Mouse (Mus musculus): Measurements from ENCODE around the gene Thsd7a. TPM values are rescaled to one million over a fixed set of nuclear protein-coding genes. Genes with fewer than 3 reads are reported as not detected.
A peak's percentile ranks its signal among the peaks of the same experiment; 100 is the strongest.

Thsd7a gene
- polyA plus RNA-seq, 1 experiment from 2014 or later, result 0.21 TPM

DNA sequence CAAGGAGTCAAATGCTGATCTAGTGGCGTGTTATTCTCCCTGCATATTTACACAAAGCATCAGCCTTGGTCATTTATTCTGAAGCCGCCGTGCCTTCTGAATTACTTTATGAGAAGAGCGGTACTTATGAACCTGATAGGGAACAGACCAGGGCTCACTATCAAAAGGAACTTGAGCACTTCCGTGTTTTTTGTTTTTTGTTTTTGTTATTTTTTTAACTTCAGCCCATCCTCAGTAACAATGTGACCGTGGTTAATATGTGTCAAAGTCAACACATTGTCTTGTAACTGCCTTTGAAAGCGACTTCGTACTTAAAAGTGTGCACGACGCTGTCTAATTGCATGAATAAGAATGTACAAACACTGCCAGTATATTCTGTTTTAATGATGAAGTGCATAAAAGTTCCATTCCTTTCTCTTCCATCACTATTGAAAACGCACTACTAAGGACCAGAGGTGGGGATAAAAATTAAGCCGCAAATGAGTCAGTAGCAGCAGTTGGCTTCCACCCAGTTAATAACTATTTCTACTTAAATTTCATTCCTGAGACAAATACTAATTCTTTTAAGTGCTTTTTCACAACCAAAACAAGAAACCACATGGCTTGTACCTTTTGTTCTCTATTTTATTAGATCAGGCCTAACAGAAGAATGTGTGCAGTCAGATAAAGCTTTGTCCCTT lies 461 bp upstream of the Thsd7a start:
- no peak for ATAC-seq (ENCODE audit: insufficient read depth)
- peaks cover 39% of the 10 kb centered on the region for H3K27me3 ChIP-seq
- 21% methylated on average over 12 of the region's 12 CpGs for WGBS (ENCODE audit: insufficient replicate concordance)
- no peaks in the 10 kb centered on the region for H3K9me3 ChIP-seq (replicated peaks)
- peak overlapping the region; percentile 41; the same call in 1 of the 2 replicates for H3K4me3 ChIP-seq (replicated peaks)
- no peaks in the 10 kb centered on the region for H3K4me1 ChIP-seq (replicated peaks)
- H3K27ac ChIP-seq (replicated peaks), result no peak overlapping the region
- peak overlapping the region; percentile 60 for H3K4me2 ChIP-seq
- H3K9ac ChIP-seq, result no peak overlapping the region
- H3K36me3 ChIP-seq (replicated peaks), result no peaks in the 10 kb centered on the region

DNA sequence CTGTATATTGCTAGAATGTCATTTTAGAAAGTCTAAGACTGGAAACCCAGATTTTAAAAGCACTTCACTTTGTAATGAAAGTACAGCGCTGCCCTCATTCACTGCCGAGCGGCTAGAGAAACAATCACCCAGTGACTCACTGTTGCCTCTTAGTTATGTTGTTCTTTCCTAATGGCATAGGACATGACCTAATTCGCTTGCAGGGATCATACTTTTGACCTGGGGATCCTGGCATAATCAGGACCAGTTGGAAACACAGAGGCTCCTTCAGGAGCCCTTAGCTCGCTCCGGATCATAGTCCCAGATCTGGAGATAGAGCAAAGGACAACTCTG lies 790 bp downstream of the Thsd7a start:
- peak overlapping the region; percentile 41 for H3K4me3 ChIP-seq (replicated peaks)
- H3K4me2 ChIP-seq, result peak overlapping the region; percentile 60
- no peak overlapping the region for H3K9ac ChIP-seq
- H3K27me3 ChIP-seq, result peaks cover 39% of the 10 kb centered on the region
- WGBS (ENCODE audit: insufficient replicate concordance), result under 1% methylated on average over 6 of the region's 6 CpGs
- no peaks in the 10 kb centered on the region for H3K9me3 ChIP-seq (replicated peaks)
- H3K36me3 ChIP-seq (replicated peaks), result no peaks in the 10 kb centered on the region
- H3K4me1 ChIP-seq (replicated peaks), result no peaks in the 10 kb centered on the region
- H3K27ac ChIP-seq (replicated peaks), result no peak overlapping the region
- ATAC-seq (ENCODE audit: insufficient read depth), result no peak

DNA sequence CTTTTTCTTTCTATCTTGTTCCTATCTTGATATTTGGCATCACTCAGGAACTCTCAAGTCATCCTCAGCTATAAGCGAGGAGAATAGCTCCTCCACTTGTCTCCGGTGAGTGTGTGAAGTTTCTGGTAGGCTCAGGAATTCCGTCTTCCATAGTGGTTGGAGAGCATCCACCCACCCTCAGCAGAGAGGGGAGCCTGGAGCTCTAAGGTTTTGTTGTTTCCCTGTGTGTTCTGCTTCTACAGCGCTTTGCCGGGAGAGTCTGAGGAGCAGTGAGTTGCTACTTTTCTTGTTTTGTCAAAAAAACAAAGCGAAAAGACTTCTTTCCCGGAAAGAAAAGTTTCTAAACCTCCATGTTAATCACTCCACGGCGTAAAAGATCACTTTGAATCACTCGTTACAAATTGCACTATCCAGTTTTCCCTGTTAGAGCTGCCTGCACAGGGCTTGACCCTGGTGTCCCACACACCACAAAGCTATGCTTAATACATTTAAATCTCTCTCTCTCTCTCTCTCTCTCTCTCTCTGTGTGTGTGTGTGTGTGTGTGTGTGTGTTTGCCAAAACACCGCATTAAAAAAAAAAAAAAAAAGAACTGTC lies 1.3 kb downstream of the Thsd7a start:
- Histone ChIP-seq H3K4me2 (peak overlapping the region; percentile 60), H3K36me3 (replicated peaks) (no peaks in the 10 kb centered on the region), H3K27ac (replicated peaks) (no peak overlapping the region), H3K4me3 (replicated peaks) (no peak overlapping the region), H3K27me3 (peaks cover 39% of the 10 kb centered on the region), H3K4me1 (replicated peaks) (no peaks in the 10 kb centered on the region), H3K9ac (no peak overlapping the region), H3K9me3 (replicated peaks) (no peaks in the 10 kb centered on the region)
- ATAC-seq (ENCODE audit: insufficient read depth), result no peak
- 11% methylated on average over 11 of the region's 11 CpGs for WGBS (ENCODE audit: insufficient replicate concordance)

DNA sequence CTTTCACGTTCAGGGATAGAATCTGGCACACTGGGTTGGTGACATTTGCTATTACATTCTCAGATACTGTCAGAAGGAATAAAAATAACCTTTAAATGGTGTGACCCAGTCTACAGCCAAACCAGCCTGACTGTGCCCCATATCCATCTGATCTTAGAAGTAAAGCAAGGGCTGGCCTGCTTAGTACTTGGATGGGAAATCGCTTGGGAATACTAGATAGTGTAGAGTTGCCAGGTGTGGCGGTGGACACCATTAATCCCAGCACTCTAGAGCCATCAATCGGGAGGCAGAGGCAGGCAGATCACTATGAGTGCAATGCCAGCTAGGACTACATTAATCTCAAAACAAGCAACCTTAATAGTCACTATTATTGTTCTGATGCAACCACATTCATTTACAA lies 6.4 kb downstream of the Thsd7a start:
- Histone ChIP-seq H3K36me3 (replicated peaks) (no peaks in the 10 kb centered on the region), H3K27ac (replicated peaks) (no peak overlapping the region), H3K4me2 (no peak overlapping the region), H3K4me1 (replicated peaks) (no peaks in the 10 kb centered on the region), H3K27me3 (peaks cover 9% of the 10 kb centered on the region), H3K9me3 (replicated peaks) (no peaks in the 10 kb centered on the region), H3K9ac (no peak overlapping the region), H3K4me3 (replicated peaks) (no peak overlapping the region)
- no peak for ATAC-seq (ENCODE audit: insufficient read depth)
- 47% methylated on average over 4 of the region's 4 CpGs for WGBS (ENCODE audit: insufficient replicate concordance)

DNA sequence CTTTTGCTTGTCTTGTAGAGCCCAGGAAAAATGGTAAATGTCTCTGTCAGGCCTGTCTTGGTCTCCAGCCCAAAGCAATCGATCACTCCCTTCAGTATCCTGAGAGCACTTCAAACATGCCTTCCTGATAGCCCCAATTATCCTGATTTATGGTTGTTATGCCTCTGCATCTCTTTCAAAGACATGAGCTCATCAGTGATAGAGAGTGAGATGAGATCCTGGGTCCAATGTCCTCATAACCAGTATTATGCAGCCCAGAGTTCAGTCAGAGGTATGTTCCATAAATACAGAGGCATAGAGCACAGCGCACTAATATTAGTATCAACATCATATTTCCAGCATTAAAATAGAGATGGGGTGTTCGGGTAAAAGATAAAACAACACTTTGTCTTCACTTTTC lies 15.3 kb downstream of the Thsd7a start:
- Histone ChIP-seq H3K9ac (no peak overlapping the region), H3K36me3 (replicated peaks) (no peaks in the 10 kb centered on the region), H3K9me3 (replicated peaks) (no peaks in the 10 kb centered on the region), H3K27ac (replicated peaks) (no peak overlapping the region), H3K27me3 (no peaks in the 10 kb centered on the region), H3K4me2 (no peak overlapping the region), H3K4me3 (replicated peaks) (no peak overlapping the region), H3K4me1 (replicated peaks) (no peaks in the 10 kb centered on the region)
- ATAC-seq (ENCODE audit: insufficient read depth), result no peak
- 54% methylated on average over 3 of the region's 3 CpGs for WGBS (ENCODE audit: insufficient replicate concordance)

DNA sequence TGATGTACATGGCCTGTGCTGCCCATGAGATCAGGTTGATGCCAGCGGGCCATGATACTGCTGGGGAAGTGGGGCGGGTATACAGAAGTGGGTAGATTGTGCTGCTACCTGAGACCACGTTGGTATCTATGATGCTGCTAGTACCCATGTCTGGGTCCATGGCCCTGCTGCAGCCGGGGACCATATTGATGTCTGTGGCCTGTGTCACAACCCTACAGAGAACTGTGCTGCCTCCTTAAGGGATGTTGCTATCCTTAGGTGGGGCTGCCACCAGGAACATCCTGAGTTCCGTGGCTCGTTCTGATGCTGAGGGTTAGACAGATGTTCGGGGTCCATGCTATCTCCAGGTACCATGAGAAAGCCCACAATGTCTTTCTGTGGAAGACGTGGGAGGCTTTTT lies 33.1 kb downstream of the Thsd7a start:
- H3K36me3 ChIP-seq (replicated peaks), result no peaks in the 10 kb centered on the region
- no peak overlapping the region for H3K4me3 ChIP-seq (replicated peaks)
- no peaks in the 10 kb centered on the region for H3K9me3 ChIP-seq (replicated peaks)
- H3K4me1 ChIP-seq (replicated peaks), result no peaks in the 10 kb centered on the region
- no peak overlapping the region for H3K9ac ChIP-seq
- ATAC-seq (ENCODE audit: insufficient read depth), result no peak
- 68% methylated on average over 8 of the region's 8 CpGs for WGBS (ENCODE audit: insufficient replicate concordance)
- no peak overlapping the region for H3K4me2 ChIP-seq
- H3K27me3 ChIP-seq, result no peaks in the 10 kb centered on the region
- H3K27ac ChIP-seq (replicated peaks), result no peak overlapping the region

DNA sequence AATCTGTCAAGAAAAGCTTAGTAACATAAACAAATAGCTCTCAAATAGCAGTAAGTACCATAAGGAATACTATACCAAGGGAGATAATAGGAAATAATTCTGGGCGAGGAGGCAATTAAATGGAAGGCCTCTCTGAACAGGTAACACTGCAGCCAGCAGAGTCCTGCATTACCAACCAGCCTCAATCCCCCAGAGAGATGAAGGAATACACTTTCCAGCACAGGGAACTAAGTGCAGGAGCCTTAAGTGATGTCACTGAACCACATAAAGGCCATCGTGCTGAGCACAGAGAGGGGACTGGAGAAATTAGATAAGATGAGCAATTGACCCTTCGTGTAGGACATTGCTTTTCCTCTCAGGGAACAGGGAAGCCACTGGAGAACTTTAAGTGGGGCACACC lies 36.6 kb downstream of the Thsd7a start:
- no peaks in the 10 kb centered on the region for H3K9me3 ChIP-seq (replicated peaks)
- H3K9ac ChIP-seq, result no peak overlapping the region
- no peak overlapping the region for H3K4me2 ChIP-seq
- WGBS (ENCODE audit: insufficient replicate concordance), result 35% methylated on average over 3 of the region's 3 CpGs
- H3K27ac ChIP-seq (replicated peaks), result no peak overlapping the region
- H3K4me1 ChIP-seq (replicated peaks), result no peaks in the 10 kb centered on the region
- no peaks in the 10 kb centered on the region for H3K27me3 ChIP-seq
- no peak for ATAC-seq (ENCODE audit: insufficient read depth)
- no peak overlapping the region for H3K4me3 ChIP-seq (replicated peaks)
- no peaks in the 10 kb centered on the region for H3K36me3 ChIP-seq (replicated peaks)

DNA sequence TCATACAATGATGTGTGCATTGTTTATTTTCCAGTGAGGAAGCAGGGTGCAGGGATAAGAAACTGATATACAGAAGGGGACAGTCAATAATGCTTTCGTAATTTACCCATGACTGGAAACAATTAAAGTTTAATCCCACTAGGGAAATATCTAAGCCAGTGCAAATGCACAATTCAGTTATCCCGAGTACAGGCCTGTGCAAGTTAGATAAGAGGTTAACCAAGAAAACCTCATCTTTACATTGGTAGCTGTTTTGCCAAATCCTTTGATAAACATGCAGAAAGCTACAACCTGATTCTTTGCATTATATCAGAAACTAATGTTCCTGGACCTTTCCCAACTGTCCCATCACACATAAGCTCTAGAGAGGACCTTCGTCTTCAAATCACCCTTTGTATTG lies 46.3 kb downstream of the Thsd7a start:
- Histone ChIP-seq H3K36me3 (replicated peaks) (no peaks in the 10 kb centered on the region), H3K4me3 (replicated peaks) (no peak overlapping the region), H3K4me2 (no peak overlapping the region), H3K4me1 (replicated peaks) (no peaks in the 10 kb centered on the region), H3K27me3 (no peaks in the 10 kb centered on the region), H3K27ac (replicated peaks) (no peak overlapping the region), H3K9ac (no peak overlapping the region), H3K9me3 (replicated peaks) (no peaks in the 10 kb centered on the region)
- 20% methylated on average over 3 of the region's 3 CpGs for WGBS (ENCODE audit: insufficient replicate concordance)
- ATAC-seq (ENCODE audit: insufficient read depth), result no peak

DNA sequence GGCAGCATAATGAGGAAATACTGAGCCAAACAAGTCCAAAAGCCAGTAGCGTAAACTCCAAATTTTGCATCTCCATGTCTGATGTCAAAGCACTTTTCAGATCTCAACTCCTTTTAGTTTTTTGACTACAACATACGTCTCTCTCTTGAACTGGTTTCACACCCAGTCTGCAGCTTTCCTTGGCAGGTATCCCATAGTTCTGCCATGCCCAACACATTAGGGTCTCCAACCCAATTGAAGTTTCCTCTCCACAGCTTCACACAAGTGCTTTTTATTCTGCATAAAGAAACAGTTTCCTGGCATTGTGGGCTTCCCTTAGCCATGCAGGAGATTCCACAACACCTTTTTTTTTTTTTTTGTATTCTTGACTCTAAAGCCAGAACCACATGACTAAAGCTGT lies 50.1 kb downstream of the Thsd7a start:
- no peak overlapping the region for H3K4me2 ChIP-seq
- WGBS (ENCODE audit: insufficient replicate concordance), result 63% methylated on average over 2 of the region's 2 CpGs
- no peaks in the 10 kb centered on the region for H3K4me1 ChIP-seq (replicated peaks)
- H3K36me3 ChIP-seq (replicated peaks), result no peaks in the 10 kb centered on the region
- no peak overlapping the region for H3K4me3 ChIP-seq (replicated peaks)
- H3K27ac ChIP-seq (replicated peaks), result no peak overlapping the region
- H3K27me3 ChIP-seq, result no peaks in the 10 kb centered on the region
- no peak for ATAC-seq (ENCODE audit: insufficient read depth)
- no peaks in the 10 kb centered on the region for H3K9me3 ChIP-seq (replicated peaks)
- H3K9ac ChIP-seq, result no peak overlapping the region

DNA sequence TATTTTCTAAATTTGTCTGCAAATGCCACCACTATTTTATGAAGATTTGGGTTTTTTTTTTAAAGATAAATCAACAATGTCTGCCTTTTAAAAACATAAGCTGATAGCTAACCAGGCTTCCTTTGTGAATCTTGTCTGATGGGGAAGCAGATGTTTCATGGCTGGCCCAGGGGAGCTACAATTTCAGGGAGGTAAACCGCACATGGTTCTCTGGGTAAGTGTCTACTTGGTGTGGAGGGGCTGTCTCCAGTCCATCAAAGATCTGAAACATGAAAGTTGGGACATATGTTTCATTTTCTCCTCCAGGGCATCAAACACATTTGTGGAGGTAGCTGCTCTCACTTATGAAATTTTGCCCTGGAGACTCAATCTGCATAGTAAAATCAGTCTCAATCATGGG lies 55.5 kb downstream of the Thsd7a start:
- H3K4me3 ChIP-seq (replicated peaks), result no peak overlapping the region
- ATAC-seq (ENCODE audit: insufficient read depth), result no peak
- WGBS (ENCODE audit: insufficient replicate concordance), result 78% methylated on average over 1 of the region's 1 CpGs
- H3K4me1 ChIP-seq (replicated peaks), result no peaks in the 10 kb centered on the region
- no peak overlapping the region for H3K27ac ChIP-seq (replicated peaks)
- H3K36me3 ChIP-seq (replicated peaks), result no peaks in the 10 kb centered on the region
- no peak overlapping the region for H3K4me2 ChIP-seq
- H3K9ac ChIP-seq, result no peak overlapping the region
- no peaks in the 10 kb centered on the region for H3K9me3 ChIP-seq (replicated peaks)
- H3K27me3 ChIP-seq, result no peaks in the 10 kb centered on the region

DNA sequence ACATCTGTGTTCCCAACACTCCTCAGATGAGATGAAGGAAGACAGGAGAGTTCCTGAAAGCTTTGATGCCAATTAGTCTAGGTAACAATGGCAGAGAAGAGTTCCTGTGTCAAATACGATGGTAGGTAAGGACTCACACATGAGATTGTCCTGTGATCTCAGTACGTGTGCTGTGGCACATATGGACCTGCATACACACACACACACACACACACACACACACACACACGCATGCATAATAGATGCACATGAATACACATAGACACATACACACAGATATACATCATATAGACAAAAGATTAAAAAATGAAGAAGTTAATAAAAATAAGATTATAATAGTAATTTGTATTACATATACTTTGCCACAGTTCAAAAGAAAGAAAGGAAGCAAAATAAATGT lies 56.0 kb downstream of the Thsd7a start:
- Histone ChIP-seq H3K4me1 (replicated peaks) (no peaks in the 10 kb centered on the region), H3K9me3 (replicated peaks) (no peaks in the 10 kb centered on the region), H3K4me3 (replicated peaks) (no peak overlapping the region), H3K9ac (no peak overlapping the region), H3K27me3 (no peaks in the 10 kb centered on the region), H3K27ac (replicated peaks) (no peak overlapping the region), H3K4me2 (no peak overlapping the region), H3K36me3 (replicated peaks) (no peaks in the 10 kb centered on the region)
- ATAC-seq (ENCODE audit: insufficient read depth), result no peak
- 76% methylated on average over 3 of the region's 3 CpGs for WGBS (ENCODE audit: insufficient replicate concordance)

DNA sequence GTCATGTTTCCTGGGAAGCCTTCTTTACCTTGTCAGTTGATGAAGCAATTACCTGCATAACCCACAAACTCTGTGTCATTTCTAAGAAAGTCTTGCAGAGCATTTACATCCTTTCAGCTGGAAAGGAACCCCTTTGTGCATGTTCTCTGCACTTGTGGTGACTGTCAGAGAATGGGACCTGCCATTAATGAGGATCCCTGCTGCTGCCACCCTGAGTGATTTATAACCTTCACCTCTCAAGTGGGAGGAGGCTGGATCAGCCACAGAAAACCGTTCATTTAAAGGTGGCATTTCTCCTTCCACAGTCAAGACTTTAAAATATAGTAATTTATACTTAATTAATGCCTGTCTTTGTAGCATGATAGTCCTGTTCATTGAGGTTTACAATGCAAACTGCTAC lies 99.6 kb downstream of the Thsd7a start:
- H3K4me3 ChIP-seq (replicated peaks), result no peak overlapping the region
- no peaks in the 10 kb centered on the region for H3K27me3 ChIP-seq
- WGBS (ENCODE audit: insufficient replicate concordance), result 18% methylated on average over 1 of the region's 1 CpGs
- no peaks in the 10 kb centered on the region for H3K4me1 ChIP-seq (replicated peaks)
- H3K36me3 ChIP-seq (replicated peaks), result no peaks in the 10 kb centered on the region
- no peak overlapping the region for H3K9ac ChIP-seq
- H3K27ac ChIP-seq (replicated peaks), result no peak overlapping the region
- H3K4me2 ChIP-seq, result no peak overlapping the region
- H3K9me3 ChIP-seq (replicated peaks), result no peaks in the 10 kb centered on the region
- ATAC-seq (ENCODE audit: insufficient read depth), result no peak

All from liver, embryonic 15.5 days (tissue).